Mouse (Mus musculus): ENCODE measurements at regions not wholly inside any gene's neighbourhood (a gene's known extent, or its start where the extent isn't known, plus 50 kb on each side); places are given as distances from the start of the nearest gene placed in this dataset.

DNA sequence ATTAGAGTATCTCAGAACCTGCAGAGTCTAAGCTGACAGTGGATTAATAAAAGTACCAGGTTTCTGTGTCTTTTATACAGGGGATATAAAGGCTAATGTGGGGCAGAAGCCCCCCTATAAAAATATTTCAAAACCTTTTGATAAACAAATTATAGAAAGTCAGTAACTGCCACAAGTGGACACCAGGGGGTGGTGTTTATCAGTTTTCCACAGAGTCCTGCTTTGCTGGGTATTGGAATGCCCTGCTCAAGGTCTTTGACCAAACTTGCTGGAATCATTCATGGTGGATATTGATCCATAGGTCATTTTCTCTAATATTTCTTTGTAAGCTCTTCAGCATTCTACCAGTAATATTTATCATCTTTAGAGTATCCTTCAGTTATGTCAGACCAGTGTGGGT, 51.4 kb downstream of the Scgb1b24 start:
- in situ Hi-C loops (cut with MboI, MseI), result loop anchor here in 1 of 2 experiments (10.0 kb wide), 1 partner anchor 1360 kb away; no protein-coding TSS in a partner anchor
